Mouse (Mus musculus) liver, embryonic 14.5 days (tissue): ENCODE measurements at regions not wholly inside any gene's neighbourhood (a gene's known extent, or its start where the extent isn't known, plus 50 kb on each side); places are given as distances from the start of the nearest gene placed in this dataset.

Experiments
- CTCF ChIP-seq: IDR thresholded peaks from 2 replicates; pipeline ENCODE4 v1.5.1; 2016; ENCODE audit warnings: antibody characterized with exemption, low read depth, control low read depth
- EP300 ChIP-seq: IDR thresholded peaks from 2 replicates; pipeline ENCODE4 v1.6.1; 2016; ENCODE audit warnings: antibody characterized with exemption, low read depth

- TF ChIP-seq CTCF (no peak), EP300 (no peak)
Measured at GRCm38 (mm10) chr16:76604914-76605313, 231.3 kb upstream of the Nrip1 start.
